Mouse (Mus musculus): ENCODE measurements at regions not wholly inside any gene's neighbourhood (a gene's known extent, or its start where the extent isn't known, plus 50 kb on each side); places are given as distances from the start of the nearest gene placed in this dataset.

DNA sequence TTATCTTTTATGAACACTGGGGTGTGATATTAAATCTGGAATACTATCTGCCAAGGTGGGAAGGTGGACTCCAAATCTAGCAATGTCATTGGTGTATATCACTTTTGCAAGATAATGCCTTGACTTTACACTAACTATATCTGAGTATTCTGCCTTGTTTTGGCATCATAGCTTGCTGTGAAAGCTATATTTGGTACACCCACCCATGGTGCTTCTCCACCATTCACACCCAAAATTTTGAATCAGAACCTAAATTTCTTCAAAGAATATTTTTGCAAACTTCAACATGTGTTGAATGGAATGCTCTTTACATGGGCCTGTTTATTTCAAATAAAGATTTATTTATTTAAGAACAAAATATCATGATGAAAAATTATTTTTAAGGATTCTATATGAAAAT, 1087.0 kb downstream of the Dnajb9 start:
- TF ChIP-seq POLR2A (IDR thresholded peaks at IDR 0.05; ENCODE audit: borderline replicate concordance, extremely low read depth, insufficient read depth, insufficient read length, poor library complexity, severe bottlenecking) (no peak), CTCF (IDR thresholded peaks at IDR 0.05; ENCODE audit: borderline replicate concordance, extremely low read depth, insufficient read depth, insufficient read length) (no peak)
- no peak for DNase-seq (ENCODE audit: low read depth)

DNA sequence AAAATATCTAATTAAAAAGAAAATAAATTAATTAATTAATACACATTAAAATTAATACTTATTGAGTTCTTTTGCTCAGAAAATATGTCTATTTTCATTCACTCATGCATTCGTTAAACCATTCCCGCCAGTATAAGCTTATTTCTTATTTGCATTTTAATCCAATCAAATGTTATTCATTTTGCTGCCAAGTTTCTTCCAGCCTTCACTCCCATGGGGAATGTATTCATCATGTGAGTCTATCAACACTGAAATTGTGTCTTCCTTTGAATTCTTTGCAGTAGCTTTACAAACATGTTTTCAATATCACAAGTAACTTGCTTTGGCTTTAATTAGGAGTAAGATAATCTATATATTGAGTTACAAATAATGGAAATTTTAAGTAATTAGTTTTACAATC, 1098.0 kb downstream of the Dnajb9 start:
- peak; percentile 66 for DNase-seq (ENCODE audit: low read depth)
- no peak for TF ChIP-seq POLR2A (IDR thresholded peaks at IDR 0.05; ENCODE audit: borderline replicate concordance, extremely low read depth, insufficient read depth, insufficient read length, poor library complexity, severe bottlenecking)
- TF ChIP-seq CTCF (IDR thresholded peaks at IDR 0.05; ENCODE audit: borderline replicate concordance, extremely low read depth, insufficient read depth, insufficient read length), result no peak

DNA sequence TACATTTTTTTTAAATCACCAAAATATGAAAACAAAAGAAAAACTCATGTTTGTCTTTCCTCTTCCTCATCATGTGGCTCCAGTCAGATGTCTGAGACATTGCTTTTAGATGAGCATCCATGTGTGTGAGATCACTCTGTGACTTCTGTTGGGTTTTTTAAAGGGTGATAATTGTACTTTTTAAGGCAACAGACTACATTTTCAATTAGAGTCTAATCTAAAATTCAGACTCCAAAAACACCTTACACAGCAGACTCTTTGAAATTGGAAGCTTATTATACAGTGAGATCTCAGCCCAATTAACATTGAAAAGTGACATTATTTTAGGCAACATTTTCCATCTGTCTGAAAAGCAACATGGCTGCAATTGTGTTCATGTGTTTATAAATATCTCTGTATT, 1110.7 kb downstream of the Dnajb9 start:
- no peak for TF ChIP-seq CTCF (IDR thresholded peaks at IDR 0.05; ENCODE audit: borderline replicate concordance, extremely low read depth, insufficient read depth, insufficient read length)
- TF ChIP-seq POLR2A (IDR thresholded peaks at IDR 0.05; ENCODE audit: borderline replicate concordance, extremely low read depth, insufficient read depth, insufficient read length, poor library complexity, severe bottlenecking), result no peak
- DNase-seq (ENCODE audit: low read depth), result peak; percentile 62

DNA sequence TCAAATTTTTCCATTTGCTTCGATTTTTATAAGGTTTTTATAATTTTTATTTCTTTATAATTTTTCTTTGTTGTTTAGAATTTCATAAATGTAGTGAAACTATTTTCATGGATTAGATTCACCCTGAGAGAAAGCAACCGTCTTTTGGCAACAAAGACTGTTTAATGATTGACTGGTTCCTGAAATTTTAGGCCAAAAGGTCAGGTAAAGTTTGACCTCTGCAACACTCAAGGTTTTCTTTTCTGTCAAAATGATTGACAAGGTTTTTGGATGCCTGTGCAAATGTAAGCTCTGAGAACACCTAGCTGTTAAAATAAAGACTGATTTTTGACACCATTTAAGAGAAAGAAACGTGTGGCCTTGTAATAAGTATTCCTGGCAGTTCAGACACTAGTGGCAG, 1132.0 kb downstream of the Dnajb9 start:
- no peak for DNase-seq (ENCODE audit: low read depth)
- TF ChIP-seq CTCF (IDR thresholded peaks at IDR 0.05; ENCODE audit: borderline replicate concordance, extremely low read depth, insufficient read depth, insufficient read length) (no peak), POLR2A (IDR thresholded peaks at IDR 0.05; ENCODE audit: borderline replicate concordance, extremely low read depth, insufficient read depth, insufficient read length, poor library complexity, severe bottlenecking) (no peak)
